Mouse (Mus musculus): ENCODE data around the gene Smg6. TPM values are rescaled to one million over a fixed set of nuclear protein-coding genes. Genes with fewer than 3 reads are reported as not detected.

Gene Smg6
- polyA plus RNA-seq, 1 experiment from 2014 or later = 17.5 TPM

DNA sequence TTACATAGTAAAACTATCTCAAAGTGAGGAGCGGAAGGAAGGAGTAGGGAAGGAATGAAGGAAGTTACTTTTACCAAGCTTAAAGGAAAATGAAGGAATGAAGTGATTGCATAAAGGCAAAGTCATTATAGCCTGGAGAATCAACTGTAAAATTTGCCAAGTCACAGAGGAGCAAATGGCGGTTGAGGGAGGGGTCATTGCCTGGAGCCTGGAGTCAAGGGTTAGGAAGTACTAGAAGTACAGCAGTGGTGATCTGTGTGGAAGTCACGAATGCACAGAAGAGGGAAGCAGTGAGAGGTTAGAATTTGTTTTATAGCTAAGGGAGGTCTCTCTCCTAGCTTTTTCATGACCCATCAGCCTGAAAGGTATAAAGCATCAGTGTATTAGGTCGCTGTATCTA lies 205.7 kb downstream of the Smg6 start:
- Histone ChIP-seq H3K36me3 (peaks cover 4% of the 10 kb centered on the region; the same call in 1 of the 2 replicates), H3K9me3 (replicated peaks) (no peaks in the 10 kb centered on the region), H3K9ac (no peak overlapping the region), H3K4me2 (no peak overlapping the region), H3K4me1 (peaks cover 30% of the 10 kb centered on the region), H3K4me3 (replicated peaks) (no peak overlapping the region), H3K27me3 (no peaks in the 10 kb centered on the region), H3K27ac (no peak overlapping the region)
- 67% methylated on average over 4 of the region's 4 CpGs for WGBS
- ATAC-seq (replicated peaks; ENCODE audit: low FRiP score) = no peak

DNA sequence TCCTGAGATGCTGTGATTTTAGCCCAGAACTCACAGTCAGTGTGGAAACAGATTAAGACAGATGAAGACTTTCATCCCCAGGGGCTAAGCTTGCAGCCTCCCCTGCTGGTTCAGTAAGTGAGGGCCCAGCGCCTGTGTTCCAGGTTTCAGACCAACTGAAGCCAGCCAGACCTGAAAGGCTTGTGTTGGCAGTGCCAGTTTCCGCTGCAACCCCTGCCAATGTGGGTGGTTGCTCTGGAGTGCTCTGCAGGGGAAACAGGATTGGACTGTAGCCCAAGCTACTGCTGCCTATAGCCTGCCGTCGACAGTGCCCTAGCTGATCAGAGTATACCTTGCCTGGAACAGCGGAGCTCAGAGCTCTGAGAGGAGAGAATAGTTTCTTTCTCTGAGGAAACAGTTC lies 206.7 kb downstream of the Smg6 start:
- H3K4me1 ChIP-seq = peaks cover 40% of the 10 kb centered on the region
- 80% methylated on average over 5 of the region's 5 CpGs for WGBS
- H3K9me3 ChIP-seq (replicated peaks) = no peaks in the 10 kb centered on the region
- no peak overlapping the region for H3K9ac ChIP-seq
- no peak overlapping the region for H3K4me3 ChIP-seq (replicated peaks)
- no peak for ATAC-seq (replicated peaks; ENCODE audit: low FRiP score)
- no peaks in the 10 kb centered on the region for H3K27me3 ChIP-seq
- no peak overlapping the region for H3K27ac ChIP-seq
- peaks cover 4% of the 10 kb centered on the region; the same call in 1 of the 2 replicates for H3K36me3 ChIP-seq
- H3K4me2 ChIP-seq = no peak overlapping the region

DNA sequence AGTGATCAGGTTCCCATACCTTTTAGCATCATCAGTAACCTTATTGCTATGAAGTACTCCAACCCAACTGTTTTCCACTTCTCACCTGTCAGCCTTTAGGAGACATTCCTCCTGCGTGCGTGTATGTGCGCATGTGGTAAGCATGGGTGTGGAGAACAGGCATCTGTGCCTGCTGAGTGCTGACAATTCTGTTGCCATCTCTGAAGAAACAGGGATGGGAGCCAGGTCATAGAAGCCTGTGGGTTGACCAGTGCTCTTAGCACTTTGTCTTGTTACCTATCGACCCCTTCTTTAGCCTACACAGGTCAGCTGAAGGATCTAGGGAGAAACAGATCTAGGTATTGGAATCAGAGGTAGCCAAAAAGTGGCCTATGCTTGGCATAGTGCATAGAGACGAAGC lies 207.8 kb downstream of the Smg6 start:
- H3K9ac ChIP-seq = no peak overlapping the region
- no peaks in the 10 kb centered on the region for H3K27me3 ChIP-seq
- ATAC-seq (replicated peaks; ENCODE audit: low FRiP score) = 0 out of 2 replicates have a peak, but pooled peaks have one; percentile 16

DNA sequence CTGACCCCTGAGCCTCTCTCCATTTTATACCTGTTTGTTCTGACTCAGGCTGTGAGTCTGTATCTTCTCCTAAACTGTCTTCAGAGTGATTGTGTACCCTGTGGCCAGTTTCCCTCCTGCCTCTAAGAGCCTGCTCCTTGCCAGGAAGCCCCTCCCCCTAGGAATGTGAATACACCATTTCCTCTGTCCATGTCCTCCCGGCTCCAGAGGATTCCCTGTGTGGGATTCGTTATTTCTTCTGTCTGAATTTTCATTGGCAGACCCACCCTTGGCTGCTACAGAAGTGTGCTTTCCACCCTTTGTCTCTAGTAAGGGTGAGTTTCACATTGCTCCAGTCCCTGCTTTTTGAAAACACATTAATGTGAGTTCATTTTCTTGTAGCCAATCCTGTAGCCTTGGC lies 208.3 kb downstream of the Smg6 start:
- ATAC-seq (replicated peaks; ENCODE audit: low FRiP score) = peak; percentile 82
- H3K36me3 ChIP-seq = no peaks in the 10 kb centered on the region
- no peak overlapping the region for H3K4me3 ChIP-seq (replicated peaks)
- H3K4me1 ChIP-seq = peaks cover 54% of the 10 kb centered on the region
- WGBS = 4% methylated on average over 2 of the region's 2 CpGs
- peak overlapping the region; percentile 85 for H3K27ac ChIP-seq
- H3K9me3 ChIP-seq (replicated peaks) = no peaks in the 10 kb centered on the region
- H3K4me2 ChIP-seq = no peak overlapping the region
- H3K27me3 ChIP-seq = no peaks in the 10 kb centered on the region
- H3K9ac ChIP-seq = no peak overlapping the region

More for the DNA sequence above, 207.8 kb downstream of the Smg6 start:
- peak overlapping the region; percentile 85 for H3K27ac ChIP-seq
- H3K4me2 ChIP-seq = no peak overlapping the region
- 89% methylated on average over 5 of the region's 5 CpGs for WGBS
- no peaks in the 10 kb centered on the region for H3K9me3 ChIP-seq (replicated peaks)
- H3K4me1 ChIP-seq = peaks cover 49% of the 10 kb centered on the region
- no peak overlapping the region for H3K4me3 ChIP-seq (replicated peaks)
- no peaks in the 10 kb centered on the region for H3K36me3 ChIP-seq

DNA sequence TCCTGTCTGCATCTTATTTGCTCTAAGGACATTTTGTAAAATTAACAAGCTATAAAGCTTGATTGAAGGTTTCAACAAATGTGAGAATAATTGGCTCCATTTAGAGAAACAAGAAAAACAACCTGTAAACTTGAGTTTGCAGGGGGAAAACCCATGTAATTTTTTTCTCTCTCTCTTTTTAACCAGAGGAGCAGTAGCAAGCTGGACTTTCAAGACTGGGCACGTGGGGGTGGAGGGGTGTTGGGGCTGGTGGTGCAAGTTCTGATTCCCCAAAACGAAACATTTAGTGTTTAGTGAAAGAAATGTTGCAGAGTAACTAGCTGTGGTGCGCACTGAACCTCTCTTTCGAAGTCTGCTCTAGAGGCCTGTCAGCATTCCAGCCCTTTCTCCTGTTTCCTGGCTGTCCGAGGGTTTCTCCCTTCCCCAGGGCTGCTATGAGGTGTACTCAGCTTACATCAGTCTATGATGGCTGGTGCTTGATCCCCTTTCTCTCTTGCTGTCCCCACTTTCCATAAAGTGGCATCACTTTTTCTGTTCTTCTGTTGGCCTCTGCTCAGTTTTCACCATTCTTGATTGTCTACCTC lies 209.0 kb downstream of the Smg6 start:
- peak overlapping the region; percentile 85 for H3K27ac ChIP-seq
- peaks cover 61% of the 10 kb centered on the region for H3K4me1 ChIP-seq
- H3K4me2 ChIP-seq = no peak overlapping the region
- ATAC-seq (replicated peaks; ENCODE audit: low FRiP score) = no peak
- no peak overlapping the region for H3K4me3 ChIP-seq (replicated peaks)
- no peaks in the 10 kb centered on the region for H3K36me3 ChIP-seq
- H3K9ac ChIP-seq = no peak overlapping the region
- 53% methylated on average over 5 of the region's 5 CpGs for WGBS
- no peaks in the 10 kb centered on the region for H3K9me3 ChIP-seq (replicated peaks)
- no peaks in the 10 kb centered on the region for H3K27me3 ChIP-seq

DNA sequence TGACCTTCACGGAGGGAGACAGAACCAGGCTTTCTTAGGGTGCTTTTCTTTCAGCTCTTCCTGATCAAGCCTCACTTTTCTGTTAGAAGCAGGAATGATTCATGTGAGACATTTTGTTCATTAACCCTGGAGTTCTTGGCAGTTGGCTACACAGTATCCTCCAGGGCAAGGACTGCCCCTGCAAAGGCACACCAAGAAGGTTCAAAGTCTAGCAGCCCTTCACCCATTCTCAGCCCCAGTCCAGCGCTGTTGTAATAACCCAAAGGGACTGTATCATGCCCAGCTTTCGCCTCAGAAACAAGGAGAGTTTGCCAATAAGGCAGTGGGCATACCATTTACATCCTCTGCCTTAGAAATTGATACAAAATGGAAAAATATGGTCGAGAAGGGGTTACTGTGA lies 209.7 kb downstream of the Smg6 start:
- Histone ChIP-seq H3K4me1 (peaks cover 69% of the 10 kb centered on the region), H3K9me3 (replicated peaks) (no peaks in the 10 kb centered on the region), H3K36me3 (no peaks in the 10 kb centered on the region), H3K27me3 (no peaks in the 10 kb centered on the region), H3K27ac (peak overlapping the region; percentile 85), H3K4me2 (no peak overlapping the region), H3K9ac (no peak overlapping the region), H3K4me3 (replicated peaks) (no peak overlapping the region)
- 87% methylated on average over 4 of the region's 4 CpGs for WGBS
- ATAC-seq (replicated peaks; ENCODE audit: low FRiP score) = no peak

DNA sequence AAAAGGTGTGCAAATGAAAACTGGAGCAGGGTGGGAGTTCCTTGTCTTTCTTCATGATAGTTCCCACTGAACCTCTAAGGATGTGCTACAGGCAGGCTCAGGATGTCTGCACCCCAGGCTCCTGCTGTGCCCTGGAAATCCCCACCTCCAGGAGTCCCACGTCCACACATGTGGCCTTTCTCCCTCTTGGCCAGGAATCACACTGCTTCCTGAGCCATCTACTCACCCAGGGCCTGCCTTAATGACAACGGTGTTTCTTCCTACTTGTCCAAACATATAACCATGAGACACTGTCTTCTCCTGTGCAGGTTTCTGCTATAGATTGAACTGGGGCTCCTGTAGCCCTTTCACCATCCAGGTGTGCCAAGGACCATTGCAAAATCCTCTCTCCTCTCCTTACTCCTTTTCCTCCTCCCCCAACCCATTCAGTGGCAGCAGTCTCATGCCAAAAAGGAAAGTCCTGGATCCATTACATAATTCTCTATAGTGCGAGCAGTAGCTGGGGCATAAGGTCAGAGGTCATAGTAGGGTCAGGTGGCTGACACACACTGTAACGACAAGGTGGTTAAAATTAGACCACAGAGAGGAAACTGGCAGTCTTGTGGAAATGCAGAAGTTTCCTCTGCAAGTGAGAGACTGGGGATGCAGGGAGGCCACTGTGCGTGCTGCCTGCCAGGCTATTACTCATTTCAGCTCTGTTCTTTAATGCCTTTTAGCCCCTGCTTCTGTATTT lies 211.2 kb downstream of the Smg6 start:
- Histone ChIP-seq H3K4me3 (replicated peaks) (no peak overlapping the region), H3K4me1 (peaks cover 80% of the 10 kb centered on the region), H3K4me2 (no peak overlapping the region), H3K9ac (no peak overlapping the region), H3K9me3 (replicated peaks) (no peaks in the 10 kb centered on the region), H3K27me3 (no peaks in the 10 kb centered on the region), H3K36me3 (no peaks in the 10 kb centered on the region), H3K27ac (peak overlapping the region; percentile 92)
- WGBS = 36% methylated on average over 5 of the region's 5 CpGs
- no peak for ATAC-seq (replicated peaks; ENCODE audit: low FRiP score)

DNA sequence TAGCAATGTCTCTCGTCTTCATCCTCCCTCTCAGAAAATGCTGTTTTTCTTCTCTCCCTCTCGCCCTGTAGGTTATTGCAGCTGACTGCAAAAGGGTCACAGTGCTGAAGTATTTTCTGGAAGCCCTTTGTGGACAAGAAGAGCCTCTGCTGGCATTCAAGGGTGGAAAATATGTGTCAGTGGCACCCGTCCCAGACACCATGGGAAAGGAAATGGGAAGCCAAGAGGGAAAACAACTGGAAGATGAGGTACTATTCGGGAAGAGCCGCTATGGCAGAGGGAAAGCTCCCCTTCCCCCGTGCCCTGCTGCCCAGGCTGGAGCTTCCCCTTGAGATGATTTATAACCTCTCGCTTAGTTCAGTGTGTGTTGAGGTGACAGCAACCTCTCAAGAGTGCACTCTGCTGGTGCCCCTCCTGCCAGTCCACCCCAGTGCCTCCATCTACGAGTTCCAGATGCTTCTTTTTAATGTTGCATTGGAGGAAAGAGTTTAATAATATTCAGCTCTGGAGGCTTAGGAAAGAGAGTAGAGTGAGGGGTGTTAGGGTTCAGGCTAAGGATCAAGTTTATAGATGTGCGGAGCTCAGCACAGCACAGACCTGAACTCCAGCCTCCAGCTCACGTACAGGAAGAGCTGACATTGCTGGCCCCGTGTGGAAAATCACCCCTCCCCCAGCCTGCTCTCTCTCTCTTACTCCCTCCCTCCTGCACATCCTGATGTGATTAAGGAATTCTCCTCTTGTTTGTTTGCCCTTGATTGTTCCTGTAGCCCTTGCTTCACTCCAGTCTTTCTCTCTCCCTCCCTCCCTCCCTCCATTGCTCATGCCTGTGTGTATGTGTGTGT lies 213.7 kb downstream of the Smg6 start:
- Histone ChIP-seq H3K27me3 (no peaks in the 10 kb centered on the region), H3K36me3 (peaks cover 22% of the 10 kb centered on the region), H3K4me2 (peak overlapping the region; percentile 29; the same call in 1 of the 2 replicates), H3K9ac (no peak overlapping the region), H3K4me1 (peaks cover 78% of the 10 kb centered on the region), H3K27ac (peak overlapping the region; percentile 92), H3K4me3 (replicated peaks) (no peak overlapping the region), H3K9me3 (replicated peaks) (no peaks in the 10 kb centered on the region)
- WGBS = 13% methylated on average over 11 of the region's 11 CpGs
- peak; percentile 63 for ATAC-seq (replicated peaks; ENCODE audit: low FRiP score)

DNA sequence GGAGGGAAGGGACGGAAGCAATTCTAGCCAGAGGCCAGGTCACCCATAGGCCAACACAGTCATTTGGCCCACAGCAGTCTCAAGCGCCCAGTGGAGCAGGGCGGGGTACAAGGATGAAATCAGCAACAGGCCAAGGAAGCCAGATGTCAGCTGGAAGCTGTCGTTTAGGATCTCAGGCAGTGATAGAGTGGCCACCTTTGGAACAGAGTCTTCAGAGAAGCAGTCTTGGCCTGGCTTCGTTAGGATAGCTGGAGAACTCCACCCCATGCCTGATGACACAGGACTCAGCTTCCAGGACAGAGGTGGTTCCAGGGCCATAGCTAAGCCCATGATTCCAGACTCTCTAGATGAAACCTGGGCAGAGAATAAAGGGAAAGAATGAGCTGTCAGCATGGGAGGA lies 214.8 kb downstream of the Smg6 start:
- H3K27ac ChIP-seq = peak overlapping the region; percentile 92
- peaks cover 70% of the 10 kb centered on the region for H3K4me1 ChIP-seq
- no peaks in the 10 kb centered on the region for H3K27me3 ChIP-seq
- H3K4me2 ChIP-seq = no peak overlapping the region
- no peak for ATAC-seq (replicated peaks; ENCODE audit: low FRiP score)
- H3K36me3 ChIP-seq = peaks cover 31% of the 10 kb centered on the region
- no peak overlapping the region for H3K9ac ChIP-seq
- H3K4me3 ChIP-seq (replicated peaks) = no peak overlapping the region
- WGBS = 40% methylated on average over 5 of the region's 5 CpGs
- H3K9me3 ChIP-seq (replicated peaks) = no peaks in the 10 kb centered on the region

GRCm38 (mm10) chr11:75141038-75141437 lies 215.4 kb downstream of the Smg6 start:
- H3K9ac ChIP-seq = no peak overlapping the region
- 60% methylated on average over 3 of the region's 3 CpGs for WGBS
- no peaks in the 10 kb centered on the region for H3K27me3 ChIP-seq

GRCm38 (mm10) chr11:75141913-75142312 lies 216.3 kb downstream of the Smg6 start:
- 46% methylated on average over 1 of the region's 1 CpGs for WGBS
- peak; percentile 44; the same call in 1 of the 2 replicates for ATAC-seq (replicated peaks; ENCODE audit: low FRiP score)
- H3K4me1 ChIP-seq = peaks cover 70% of the 10 kb centered on the region

More at GRCm38 (mm10) chr11:75141038-75141437, 215.4 kb downstream of the Smg6 start:
- ATAC-seq (replicated peaks; ENCODE audit: low FRiP score) = no peak
- Histone ChIP-seq H3K4me3 (replicated peaks) (no peak overlapping the region), H3K4me2 (no peak overlapping the region), H3K9me3 (replicated peaks) (no peaks in the 10 kb centered on the region), H3K36me3 (peaks cover 31% of the 10 kb centered on the region), H3K27ac (peak overlapping the region; percentile 92), H3K4me1 (peaks cover 72% of the 10 kb centered on the region)

GRCm38 (mm10) chr11:75142749-75143148 lies 217.1 kb downstream of the Smg6 start:
- H3K4me1 ChIP-seq = peaks cover 70% of the 10 kb centered on the region
- H3K36me3 ChIP-seq = peaks cover 31% of the 10 kb centered on the region
- no peak overlapping the region for H3K9ac ChIP-seq
- 86% methylated on average over 4 of the region's 4 CpGs for WGBS
- H3K27me3 ChIP-seq = no peaks in the 10 kb centered on the region
- no peak overlapping the region for H3K4me3 ChIP-seq (replicated peaks)
- H3K9me3 ChIP-seq (replicated peaks) = no peaks in the 10 kb centered on the region
- H3K27ac ChIP-seq = peak overlapping the region; percentile 92
- no peak overlapping the region for H3K4me2 ChIP-seq
- ATAC-seq (replicated peaks; ENCODE audit: low FRiP score) = no peak

More at GRCm38 (mm10) chr11:75141913-75142312, 216.3 kb downstream of the Smg6 start:
- H3K27me3 ChIP-seq = no peaks in the 10 kb centered on the region
- peaks cover 31% of the 10 kb centered on the region for H3K36me3 ChIP-seq
- H3K4me2 ChIP-seq = no peak overlapping the region
- H3K9me3 ChIP-seq (replicated peaks) = no peaks in the 10 kb centered on the region
- no peak overlapping the region for H3K4me3 ChIP-seq (replicated peaks)
- H3K9ac ChIP-seq = no peak overlapping the region
- peak overlapping the region; percentile 92 for H3K27ac ChIP-seq

Data from kidney, embryonic 15.5 days (tissue).